Mouse (Mus musculus): ENCODE data around the gene Chn2.

Chn2 gene

DNA sequence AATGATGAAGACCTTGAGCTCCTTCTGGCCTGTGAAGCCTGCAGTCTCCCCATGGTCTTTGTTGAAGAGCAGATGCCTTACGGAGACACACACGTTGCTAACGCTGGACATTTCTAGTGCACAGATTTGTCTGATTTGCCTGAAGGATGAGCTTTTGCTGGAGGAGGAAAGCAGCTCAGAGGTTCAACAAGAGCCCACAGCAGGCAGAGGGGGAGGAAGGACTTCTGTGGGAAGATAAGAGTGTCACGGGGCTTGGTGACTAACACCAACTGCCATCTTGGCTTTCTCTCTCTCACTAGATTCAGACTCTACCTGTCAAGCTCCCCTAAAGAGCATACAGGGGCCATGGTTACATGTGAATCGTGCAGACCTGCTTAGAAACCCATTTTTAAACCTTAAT is 37.3 kb downstream of the Chn2 start:
- DNase-seq (ENCODE audit: low spot score in 2 of 2), result no peak

DNA sequence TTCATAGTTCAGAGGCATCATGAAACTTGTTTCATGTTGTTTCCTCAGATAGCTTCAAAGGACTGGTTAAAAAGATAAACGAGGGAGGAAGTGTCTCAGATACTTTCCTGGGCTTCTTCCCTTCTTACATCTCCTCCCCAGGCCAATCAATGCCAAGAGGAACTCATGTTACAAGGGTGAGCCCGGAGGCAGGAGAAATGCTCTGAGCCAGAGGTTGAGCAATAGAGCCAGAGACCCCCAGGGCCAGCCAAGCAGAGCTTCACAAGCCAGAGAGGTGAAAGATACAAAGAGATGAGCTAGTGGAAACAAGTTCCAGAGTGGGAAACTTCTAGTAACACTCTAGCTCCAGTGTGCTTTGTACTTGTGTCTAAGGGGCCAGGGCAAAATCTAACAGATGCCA is 38.9 kb downstream of the Chn2 start:
- no peak for DNase-seq (ENCODE audit: low spot score in 2 of 2)

DNA sequence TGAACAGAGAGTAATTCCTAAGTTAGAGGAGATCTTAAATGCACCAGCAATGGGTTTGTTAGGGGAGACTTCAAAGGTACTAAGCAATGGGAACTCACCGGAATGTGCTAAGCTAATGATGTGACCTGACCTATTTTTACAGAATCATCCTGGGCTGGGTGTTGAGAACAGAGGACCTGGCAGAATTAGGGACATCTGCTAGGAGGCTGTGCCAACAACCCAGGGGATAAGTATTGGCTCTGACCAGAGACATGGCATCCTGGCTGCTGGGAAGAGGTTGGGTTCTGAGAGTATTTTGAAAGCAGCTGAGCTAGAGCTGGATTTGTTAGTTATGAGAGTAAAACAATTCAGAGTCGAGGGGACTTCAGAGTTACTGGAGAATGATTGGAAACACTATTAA is 40.5 kb downstream of the Chn2 start:
- DNase-seq (ENCODE audit: low spot score in 2 of 2), result peak in 1 of 2 experiments; percentile 36

DNA sequence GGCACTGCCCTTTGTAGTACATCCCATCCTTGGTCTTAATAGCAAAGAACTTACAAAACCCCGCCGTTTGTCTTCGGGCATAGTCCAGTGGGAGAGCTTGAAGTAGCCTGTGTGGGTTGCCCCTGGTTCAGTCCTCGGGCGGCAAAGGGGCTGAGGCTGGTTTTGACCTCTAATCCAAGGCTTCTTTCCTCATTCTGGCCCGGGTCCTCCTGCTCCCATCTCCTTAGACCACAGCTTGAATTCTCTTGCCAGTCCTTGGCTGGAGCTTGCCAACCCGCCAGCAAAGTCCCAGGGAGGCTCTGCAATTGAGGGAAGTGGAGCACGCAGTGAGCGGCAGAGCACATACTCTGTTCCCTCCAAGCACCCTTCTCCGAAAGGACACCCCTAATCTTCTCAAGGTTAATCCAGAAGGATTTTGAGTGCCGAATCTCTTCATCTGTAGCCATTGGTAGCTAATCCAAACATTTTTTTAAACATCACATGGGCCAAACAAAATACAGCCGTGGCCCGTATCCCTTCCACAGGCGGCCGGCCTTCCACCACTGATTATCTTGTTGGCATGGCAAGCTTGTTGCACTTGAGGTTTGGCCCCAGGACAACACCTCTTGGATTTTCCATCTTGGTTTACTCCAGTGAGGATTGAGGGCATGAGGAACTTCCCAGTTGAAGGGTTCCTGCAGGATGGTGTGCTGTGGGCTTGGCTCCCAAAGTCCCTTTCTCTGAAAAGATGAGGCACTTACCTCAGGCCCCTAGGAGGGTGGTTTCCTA is 41.3 kb downstream of the Chn2 start:
- no peak for DNase-seq (ENCODE audit: low spot score in 2 of 2)

DNA sequence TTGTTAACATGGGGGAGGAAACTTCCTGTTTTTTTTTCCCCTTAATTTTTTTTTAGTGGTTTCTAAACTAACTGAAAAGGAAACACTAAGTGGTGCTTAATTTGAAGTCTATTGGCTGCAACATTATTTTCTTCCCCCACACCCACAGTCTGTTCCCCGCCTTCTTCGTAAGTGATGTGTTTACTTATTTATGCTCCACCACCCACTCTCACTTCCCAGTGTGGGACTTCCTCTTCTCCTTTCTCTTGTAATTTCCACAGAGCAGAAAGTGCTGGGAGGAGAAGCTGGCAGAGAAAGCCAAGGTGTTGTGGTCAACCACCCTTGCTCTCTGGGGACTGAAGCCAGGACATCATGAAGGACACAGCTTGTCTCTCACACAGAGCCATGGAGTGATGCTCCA is 43.2 kb downstream of the Chn2 start:
- no peak for DNase-seq (ENCODE audit: low spot score in 2 of 2)

DNA sequence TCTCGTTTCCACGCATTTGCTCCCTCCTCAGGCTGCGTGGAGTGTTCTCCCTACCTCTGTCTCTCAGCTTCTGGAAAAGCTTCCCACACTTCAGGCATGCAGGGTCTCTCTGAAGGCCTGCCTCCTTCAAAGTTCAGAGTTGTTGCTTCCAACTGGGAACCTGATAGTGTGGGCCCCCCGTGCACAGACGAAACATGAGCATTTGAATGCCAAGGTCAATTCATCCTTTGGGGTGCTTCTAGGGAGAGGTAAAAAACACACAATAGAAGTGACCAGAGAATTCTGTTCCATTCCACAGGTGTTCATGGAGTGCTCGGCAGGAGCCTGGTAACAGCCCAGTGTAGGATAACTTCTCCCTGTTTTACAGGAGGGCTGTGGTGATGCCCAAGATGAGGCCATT is 44.7 kb downstream of the Chn2 start:
- DNase-seq (ENCODE audit: low spot score in 2 of 2), result no peak

DNA sequence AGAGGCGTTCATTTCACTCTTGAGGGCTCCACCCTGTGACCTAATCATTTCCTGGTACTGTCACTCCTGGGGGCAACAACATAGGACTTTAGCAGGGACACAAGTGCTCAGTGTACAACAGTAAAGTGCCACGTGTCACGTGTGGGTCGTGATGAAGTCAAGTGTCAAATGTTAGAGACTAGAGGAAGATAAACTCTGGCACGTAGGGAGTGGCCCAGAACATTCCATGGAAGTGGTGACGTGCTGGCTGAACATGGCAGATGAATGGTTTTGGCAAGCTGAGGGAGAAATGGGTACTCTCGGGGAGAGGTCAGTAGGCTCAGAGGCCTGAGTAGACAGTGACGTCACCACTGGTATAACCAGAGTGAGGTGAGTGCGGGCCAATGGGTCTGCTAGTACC is 45.7 kb downstream of the Chn2 start:
- DNase-seq (ENCODE audit: low spot score in 2 of 2), result no peak

DNA sequence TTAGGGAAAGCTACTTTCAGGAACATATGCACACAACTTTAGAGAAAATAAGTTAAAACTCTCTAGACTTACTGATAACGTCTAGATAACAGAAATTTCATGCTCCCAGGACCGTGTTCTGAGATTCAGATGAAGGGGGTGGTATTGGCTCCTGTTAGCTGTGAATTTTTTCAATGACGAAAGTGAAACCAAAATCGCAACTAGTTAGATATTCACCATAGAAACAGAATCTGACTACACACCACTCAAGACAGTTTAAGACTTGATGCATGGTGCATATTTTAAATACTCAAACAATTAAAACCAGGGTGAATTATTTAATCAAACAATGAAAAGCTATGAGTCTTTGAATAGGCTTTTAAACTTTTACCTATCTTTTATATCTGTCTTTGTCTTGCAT is 48.8 kb downstream of the Chn2 start:
- no peak for DNase-seq (ENCODE audit: low spot score in 2 of 2)

DNA sequence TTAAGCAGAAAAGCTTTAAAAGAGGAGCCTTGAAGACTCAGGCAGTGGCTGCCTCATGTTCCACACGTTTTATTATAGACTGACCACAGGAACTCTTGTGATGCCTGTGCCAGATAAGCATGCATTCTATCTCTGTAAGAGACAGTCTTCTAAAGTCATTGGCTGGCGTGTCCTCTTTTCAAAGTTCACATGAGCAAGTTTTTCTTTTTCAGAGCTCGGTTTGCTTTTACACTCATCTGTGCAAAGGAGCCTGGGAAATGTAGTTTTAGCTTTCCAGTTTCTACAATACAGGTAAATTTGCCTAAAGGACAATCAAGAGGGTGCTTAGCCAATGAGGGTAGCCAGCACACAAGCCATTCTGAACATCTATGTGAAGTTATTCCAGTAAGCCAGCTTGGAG is 51.5 kb downstream of the Chn2 start:
- DNase-seq (ENCODE audit: low spot score in 2 of 2), result no peak

DNA sequence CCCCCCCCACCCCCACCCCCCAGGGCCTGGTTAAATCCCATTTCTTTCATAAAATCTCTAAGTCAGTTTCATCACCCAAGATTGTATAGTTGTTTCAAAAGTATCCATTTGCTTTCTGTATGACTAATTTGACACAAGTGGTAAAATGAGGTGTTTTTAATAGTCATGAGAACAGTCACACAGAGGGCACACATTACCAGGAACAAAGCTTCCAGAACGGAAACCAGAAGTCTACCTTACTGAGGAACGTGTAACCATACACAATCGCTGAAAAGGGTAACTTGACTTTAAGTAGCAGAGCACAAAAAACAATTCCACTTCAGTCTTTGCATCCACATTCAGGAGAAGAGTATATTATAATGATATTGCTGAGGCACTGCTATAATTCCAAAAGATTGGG is 53.6 kb downstream of the Chn2 start:
- no peak for DNase-seq (ENCODE audit: low spot score in 2 of 2)

DNA sequence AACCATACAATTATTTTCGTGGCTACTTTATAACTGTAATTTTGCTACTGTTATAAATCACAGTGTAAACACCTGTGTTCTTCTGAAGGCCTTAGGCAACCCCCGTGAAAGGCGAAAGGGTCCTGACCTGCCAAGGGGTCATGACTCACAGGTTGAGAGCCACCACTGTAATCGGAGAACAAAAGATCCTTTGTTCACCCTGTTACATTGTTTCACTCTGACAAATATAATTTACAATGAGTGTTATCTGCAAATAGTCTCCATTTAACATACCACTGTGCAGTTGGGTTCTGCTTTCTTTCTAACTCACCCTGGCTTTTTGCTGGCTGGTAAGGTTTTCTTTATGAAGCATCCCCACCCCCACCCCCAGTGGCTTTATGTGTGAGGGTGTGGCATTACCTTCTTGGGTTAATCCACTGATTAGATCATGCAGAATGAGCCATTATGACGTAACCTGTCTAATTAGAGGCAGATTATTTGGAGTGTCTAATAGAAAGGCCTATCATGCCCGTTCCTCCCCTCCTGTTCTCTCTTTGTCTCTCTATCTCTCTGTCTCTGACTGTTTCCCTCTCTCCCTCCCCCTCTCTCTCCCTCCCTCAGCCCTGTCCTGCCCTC is 56.9 kb downstream of the Chn2 start:
- no peak for DNase-seq (ENCODE audit: low spot score in 2 of 2)

DNA sequence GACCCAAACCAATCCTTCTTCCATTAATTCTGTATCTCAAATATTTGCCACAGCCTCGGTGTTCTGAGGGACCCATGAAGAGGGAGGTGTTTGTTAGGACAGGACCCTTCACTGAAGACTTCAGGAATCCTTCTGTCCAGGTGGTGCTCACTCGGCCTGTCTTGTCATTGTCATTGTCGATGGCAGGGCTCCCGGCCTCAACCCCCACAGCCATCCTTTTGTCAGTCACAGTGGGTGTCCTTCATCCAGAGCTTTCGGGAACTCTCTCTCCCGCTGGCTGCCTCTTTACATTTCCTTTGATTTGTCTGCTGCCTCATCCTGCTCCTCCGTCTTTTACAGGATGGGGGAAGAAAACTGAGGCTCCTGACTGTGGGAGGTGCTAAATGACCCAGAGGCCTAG is 57.5 kb downstream of the Chn2 start:
- DNase-seq (ENCODE audit: low spot score in 2 of 2), result no peak

DNA sequence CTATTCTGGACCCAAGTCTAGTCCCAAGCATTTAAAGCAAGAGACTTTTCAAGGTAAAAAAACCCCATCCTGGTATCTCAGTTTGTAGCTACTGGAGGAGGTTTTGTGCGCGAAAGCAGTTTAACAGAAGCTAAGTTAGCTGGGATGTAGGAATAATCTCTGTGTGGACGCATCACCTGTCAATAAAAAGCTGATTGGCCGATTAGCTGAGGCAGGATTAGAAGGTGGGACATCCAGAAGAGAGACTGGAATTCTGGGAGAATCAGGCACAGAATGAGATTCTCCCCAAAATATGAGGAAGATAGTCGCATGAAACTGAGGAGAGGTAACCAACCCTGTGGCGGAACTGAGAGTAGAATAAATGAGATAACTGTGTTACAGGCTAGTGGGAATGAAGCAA is 59.0 kb downstream of the Chn2 start:
- DNase-seq (ENCODE audit: low spot score in 2 of 2), result no peak

DNA sequence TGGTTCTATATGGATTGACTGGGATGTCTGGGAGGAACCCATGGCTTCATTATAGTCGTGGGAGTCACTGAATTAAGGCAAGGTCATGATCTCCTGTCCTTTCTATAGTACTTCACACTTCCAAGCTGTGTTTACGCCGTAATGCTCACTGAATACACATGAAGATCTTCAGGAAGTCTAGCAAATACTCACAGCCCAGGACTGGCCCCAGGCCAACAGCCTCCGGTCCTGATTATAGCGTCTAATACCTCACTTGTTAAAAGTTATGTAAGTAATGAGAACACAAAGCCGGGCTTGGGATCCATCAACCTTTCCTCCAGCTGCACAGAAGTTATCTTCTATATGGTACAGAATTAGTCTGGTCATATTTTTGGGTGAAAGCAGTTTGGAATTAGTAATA is 60.3 kb downstream of the Chn2 start:
- no peak for DNase-seq (ENCODE audit: low spot score in 2 of 2)

DNA sequence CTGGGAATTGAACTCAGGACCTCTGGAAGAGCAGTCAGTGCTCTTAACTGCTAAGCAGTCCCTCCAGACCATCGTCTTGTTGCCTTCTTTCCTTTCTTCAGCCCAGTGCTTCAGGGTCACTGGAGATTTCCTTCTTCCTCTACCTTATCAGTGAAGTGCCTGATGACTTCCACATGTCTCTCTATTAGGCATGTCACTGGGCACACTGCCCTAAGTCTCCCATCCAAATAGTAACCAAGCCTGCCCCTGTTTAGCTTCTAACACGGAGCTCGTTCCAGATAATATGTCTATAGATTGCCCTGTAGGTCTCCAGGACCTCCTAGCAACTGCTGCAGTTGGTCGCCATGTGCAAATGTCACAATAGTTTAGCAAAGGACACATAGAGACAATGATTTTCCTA is 62.9 kb downstream of the Chn2 start:
- no peak for DNase-seq (ENCODE audit: low spot score in 2 of 2)

DNA sequence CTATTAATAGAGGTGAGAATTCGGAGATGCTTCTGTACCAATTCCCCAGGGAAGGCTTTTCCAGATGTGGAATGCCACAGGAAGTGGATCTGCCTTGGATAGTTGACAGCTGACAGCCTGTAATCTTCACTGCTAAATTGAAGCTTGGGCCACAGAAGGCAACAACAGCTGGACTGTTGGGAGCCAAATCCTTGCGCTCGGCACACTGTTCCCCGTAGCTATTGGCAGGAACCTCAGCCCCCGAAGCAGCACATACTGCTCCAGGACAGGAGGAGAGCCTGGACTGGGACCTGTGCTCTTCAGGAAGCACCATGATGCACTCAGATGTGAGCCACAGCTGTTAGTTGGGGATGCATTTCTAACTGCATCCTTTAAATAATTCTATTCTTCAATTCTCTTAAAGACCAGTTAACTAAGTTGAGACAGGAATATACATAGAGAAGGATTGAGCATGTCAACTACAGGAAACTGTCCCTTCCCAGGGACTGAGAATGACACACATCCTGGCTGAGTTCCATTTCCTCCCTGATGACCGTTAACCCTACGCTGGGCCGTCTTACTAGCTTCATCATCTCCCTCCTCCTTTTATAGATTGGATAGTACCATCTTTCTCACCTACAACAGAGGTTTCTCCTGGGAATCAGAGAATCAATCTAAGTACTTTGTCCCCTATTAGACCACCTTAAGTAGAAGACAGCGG is 64.1 kb downstream of the Chn2 start:
- DNase-seq (ENCODE audit: low spot score in 2 of 2), result no peak

DNA sequence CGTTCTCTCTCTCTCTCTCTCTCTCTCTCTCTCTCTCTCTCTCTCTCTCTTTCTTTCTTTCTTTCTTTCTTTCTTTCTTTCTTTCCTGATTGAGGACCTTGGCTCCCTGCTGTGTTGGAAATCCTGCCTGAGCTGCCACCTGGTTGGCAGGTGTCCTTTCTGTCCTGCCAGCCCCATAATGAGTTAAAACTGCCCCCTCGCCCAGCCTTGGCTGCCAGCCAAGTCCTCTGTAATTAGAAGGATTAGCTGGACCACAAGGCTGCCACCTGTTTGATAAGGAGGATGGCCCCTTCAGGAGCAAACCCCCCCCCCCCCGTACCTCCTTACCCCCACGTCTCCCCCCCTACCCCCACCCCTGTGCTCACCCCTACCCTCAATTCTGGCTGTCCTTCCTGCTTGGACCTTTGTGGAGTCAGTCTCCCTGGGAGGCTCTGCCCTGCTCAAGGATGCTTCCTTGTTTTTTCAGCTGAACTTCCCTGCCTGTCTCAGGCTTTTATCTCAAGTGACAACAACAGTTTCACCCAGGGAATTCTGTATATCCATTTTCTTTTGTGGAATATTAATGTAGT is 72.1 kb downstream of the Chn2 start:
- peak in 1 of 2 experiments; percentile 62 for DNase-seq (ENCODE audit: low spot score in 2 of 2)

DNA sequence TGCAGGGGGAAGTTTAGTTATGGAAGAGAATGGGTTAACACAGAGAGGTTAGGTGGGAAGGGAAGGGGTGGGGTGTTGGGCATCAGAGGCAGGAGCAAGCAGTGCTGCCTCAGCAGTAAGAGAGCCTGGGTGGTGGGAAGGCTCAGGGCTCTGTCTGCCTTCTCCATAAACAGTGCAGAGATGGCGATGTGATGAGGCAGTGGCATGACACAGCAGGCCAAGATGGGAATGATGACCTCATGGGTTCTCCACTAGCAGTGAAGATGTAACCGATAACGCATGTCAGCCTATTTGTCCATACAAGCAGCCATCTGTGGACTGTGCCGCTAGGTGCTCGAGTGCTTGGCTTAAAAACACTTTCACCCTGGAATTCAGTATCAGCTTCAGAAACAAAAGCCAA is 74.0 kb downstream of the Chn2 start:
- no peak for DNase-seq (ENCODE audit: low spot score in 2 of 2)

DNA sequence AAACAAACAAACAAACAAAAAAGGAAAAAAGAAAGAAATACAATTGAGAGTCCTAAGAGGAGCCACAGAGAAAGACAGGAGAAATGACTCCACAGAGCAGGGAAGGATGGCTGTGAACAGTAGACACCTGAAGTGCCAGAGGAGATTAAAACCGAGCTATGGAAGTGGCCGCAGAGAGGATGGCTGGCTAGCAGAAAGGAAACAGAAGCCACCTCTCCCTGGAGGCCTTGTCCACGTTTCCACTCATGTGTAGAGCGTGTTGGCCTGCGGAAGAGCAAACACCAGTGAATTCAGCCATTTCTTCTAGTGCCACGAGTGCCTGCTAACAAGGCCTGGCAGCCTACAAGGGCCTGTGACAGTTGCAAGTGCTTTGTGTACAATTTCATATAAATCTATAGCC is 75.1 kb downstream of the Chn2 start:
- DNase-seq (ENCODE audit: low spot score in 2 of 2), result no peak

DNA sequence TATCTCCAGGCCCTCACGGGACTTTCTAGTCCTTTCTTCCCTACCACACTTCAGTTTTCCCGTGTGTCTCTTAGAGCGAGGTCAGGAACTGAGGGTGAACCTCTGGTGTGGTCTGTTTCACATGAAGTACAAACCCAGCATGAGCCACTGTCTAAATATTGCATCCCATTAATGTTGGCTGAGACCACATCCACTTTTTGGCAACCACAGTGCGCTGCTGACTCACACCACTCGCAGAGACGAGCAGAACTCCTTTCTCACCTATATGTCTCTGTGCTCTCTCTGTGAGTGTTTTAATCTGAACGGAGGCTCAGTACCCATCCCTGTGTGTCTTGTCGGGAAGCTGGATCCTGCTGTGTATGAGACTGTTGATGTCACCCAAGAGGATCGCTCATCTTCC is 76.9 kb downstream of the Chn2 start:
- DNase-seq (ENCODE audit: low spot score in 2 of 2), result no peak

DNA sequence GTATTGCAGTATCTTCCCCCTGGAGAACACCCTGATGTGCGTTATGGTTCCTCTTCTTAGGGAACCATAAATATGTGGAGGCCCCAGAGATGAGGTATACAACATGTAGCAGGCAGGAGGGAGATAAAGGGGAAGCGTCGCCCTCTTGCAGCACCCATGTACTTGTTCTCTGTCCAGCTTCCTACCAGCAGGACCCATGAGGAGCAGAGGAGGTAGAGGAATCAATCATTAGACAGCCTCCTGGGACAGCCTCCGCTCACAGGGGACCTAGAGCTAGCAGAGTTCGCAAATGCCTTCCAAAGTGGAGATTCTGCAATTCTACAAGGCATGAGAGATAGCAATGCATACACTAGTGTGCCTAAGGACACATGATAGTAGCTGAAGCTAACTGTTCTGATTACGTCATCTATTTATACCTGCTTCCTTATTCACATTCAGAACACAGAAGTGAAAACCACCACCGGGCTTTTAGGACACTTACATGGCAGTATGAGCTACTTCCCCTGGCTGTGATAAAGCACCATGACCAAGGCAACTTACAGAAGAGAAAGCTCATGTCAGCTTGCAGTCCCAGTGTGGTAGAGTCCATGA is 77.7 kb downstream of the Chn2 start:
- DNase-seq (ENCODE audit: low spot score in 2 of 2), result no peak

DNA sequence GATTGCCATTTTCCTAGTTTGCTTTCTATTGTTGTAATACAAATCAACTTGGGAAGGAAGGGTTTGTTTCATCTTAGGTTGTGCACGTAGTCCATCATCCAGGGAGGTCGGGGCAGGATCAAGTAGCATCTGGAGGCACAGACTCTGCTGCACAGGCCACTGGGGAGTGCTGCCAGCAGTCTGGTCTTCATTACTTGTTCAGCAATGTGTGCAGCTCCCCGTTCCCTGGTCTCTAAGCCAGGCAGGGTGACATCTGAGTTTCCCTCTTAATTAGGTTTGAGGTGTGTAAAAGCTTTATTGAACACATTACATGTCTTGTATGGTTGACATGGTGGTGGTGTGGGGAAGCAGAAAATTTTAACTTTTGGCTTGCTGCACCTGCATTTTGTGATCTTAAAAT is 79.0 kb downstream of the Chn2 start:
- no peak for DNase-seq (ENCODE audit: low spot score in 2 of 2)

DNA sequence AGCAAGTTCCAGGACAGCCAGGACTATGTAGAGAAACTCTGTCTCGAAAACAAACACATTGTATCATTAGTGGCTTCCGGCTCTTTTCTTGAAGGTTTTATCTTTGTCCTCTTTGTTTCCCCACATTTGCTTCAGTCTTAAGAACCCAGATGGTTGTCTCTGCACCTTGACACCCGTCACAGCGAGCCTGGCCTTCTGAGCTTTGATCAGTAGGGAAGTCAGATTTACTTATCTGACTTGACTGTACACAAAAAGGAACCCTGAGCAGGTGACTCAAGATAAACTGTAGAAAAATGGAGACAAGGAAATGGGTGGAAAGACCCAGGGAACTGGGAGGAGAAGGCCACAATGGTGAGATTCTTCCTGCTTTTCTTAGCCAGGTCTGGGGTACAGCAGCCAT is 79.5 kb downstream of the Chn2 start:
- DNase-seq (ENCODE audit: low spot score in 2 of 2), result no peak
